Mouse (Mus musculus): Measurements from ENCODE around the gene Eva1c. TPM values are rescaled to one million over a fixed set of nuclear protein-coding genes. Genes with fewer than 3 reads are reported as not detected.

The Eva1c gene
- total RNA-seq, 2 experiments from 2014 or later = 1.5 to 2.4 TPM

DNA sequence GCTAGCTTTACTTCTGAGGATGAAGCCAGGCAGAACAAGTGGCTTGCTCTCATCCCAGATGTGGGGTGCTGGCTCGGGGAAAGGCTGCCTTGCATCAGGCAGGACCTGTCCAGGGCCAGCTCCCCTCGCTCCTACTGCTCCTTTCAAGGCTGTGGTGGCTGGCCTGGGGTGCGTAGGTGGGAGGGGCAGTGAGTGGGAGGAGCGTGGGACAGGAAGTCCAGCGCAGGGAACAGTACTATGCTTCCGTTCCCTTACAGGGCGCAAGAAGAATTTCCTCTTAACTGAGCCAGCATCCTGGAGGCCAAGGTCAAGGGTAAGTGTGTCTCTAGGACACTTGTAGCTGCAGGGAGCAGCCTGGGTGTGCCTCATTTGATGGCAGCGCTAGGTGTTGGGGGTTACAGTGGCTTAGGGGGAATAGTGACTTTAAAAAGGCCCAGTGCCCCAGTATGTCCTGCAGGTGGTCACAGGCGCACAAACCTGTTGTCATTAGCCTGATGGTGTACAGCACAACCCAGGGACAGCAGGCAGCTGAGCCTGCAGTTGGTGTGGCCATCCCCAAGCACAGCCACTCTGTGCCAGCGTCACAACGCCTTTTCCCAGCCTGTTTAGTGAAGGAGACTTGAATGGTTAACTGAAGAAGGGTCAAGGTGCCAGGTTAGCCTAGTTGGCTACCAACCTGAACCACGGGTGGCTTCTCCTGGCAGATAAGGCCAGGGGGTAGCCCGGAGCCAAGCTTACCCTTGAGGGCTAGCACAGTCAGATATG lies 98.3 kb downstream of the Eva1c start:
- DNase-seq = peak; percentile 53

DNA sequence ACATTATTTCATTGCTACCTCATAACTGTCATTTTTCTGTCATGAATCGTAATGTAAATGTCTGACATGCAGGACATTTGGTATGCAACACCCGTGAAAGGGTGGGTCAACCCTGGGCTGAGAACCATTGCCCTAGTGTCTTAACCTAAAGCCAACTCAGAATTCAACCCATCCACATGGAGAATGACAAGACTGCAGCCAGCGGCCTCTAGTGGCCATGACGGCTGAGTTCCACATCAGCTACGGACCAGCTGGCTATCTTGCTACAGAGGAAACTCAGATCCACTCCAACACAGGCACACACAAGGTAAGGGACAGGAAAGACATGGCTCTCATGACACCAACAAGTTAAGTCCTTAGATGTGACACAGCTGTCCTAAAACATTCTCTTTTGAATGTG lies 98.9 kb downstream of the Eva1c start:
- peak; percentile 87 for DNase-seq

DNA sequence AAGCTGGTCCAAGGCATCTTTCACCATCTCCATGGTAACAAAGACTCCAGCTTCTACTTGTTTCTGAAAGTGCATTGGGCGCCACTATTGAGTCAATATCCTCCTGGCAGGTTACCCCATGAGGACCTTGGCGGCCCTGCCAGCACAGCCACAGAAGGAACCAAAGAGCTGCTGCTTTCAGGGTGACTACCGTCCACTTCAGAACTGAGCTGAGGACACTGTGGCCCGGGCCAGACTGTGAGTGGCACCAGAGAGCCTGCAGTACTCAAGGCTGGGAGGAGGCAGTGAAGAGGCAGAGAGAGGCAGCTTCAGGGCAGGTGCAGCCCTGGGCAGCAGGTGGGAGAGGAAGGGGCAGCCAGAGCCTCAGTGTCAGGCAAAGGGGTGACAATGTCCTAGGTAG lies 100.9 kb downstream of the Eva1c start:
- DNase-seq = no peak

DNA sequence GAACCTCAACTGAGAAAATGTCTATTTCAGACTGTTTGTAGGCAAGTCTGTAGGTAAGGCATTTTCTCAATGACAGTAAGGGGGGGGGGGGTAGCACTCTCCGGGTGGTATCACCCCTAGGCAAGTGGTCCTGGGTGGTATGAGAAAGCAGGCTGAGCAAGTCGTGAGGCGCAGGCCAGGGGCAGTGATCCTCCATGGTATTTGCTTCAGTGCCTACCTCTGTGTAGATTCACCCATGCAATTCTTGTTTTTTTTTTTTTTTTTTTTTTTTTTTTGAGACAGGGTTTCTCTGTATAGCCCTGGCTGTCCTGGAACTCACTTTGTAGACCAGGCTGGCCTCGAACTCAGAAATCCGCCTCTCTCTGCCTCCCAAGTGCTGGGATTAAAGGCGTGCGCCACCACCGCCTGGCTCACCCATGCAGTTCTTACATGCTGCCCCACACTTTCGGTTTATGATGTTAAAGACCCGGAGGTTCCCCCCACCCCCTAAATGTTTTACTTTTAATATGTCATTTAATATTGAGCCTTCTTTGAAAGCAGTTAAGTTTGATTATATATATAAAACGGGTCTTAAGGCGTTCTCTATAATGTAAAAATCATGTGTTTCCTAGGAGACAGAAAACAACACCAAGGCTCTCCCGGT lies 107.1 kb downstream of the Eva1c start:
- no peak for DNase-seq

DNA sequence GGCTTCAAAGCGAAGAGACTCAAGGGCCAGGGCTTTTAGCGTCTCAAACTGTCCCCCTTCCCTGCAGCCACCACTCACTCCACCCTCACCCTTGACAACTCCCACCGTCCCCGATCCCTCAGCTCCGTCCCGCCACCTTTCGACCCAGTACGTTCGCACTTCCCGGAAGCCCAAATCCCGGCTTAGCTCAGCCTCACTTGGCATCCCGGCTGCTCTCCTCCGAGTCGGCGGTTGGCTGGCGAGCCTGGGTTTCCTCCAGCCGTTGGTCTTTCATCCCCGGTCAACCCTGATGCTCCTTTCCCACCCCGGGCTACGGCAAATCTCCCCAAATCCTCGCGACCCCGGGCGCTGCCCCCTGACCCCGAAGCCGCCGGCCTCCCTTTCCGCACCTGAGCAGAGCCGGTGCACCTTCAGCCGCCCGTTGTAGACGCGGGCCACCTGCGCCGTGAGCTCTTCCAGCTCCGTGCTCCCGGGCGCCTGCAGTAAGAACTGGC lies 107.7 kb downstream of the Eva1c start:
- peak; percentile 76 for DNase-seq

DNA sequence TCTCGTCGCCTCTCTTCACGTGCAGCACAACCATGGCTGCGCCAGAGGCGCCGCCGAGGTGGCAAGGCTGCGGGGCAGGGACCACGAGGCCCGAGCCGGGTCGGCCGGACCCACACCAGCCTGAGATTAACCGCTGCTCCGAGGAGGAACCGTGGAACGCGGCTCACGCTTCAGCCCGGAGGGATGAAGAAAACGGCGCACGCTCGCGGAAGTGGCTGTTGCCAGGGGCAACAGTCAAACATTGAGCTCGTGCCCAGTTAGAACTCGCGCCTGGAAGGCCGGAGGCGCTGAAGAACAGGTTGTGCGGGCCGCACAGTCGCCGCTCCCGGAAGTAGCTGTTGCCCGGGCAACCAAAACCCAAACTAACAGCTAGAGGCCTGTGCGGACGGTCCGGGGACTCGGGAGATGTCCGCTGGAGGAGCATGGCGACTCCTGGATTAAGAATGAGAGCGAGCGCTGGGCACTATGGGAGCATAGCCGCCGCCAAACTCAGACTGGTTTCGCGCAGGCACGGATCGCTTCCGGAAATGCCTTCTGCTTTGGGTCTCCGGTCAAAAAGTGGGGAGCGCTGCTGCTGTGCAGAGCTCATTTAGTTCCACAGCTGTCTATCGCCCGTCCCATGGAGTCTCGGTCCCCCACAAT lies 108.3 kb downstream of the Eva1c start, which contains the start of gene Cfap298:
TSS of gene Cfap298 (minus strand) at position 428 of the 642 bp plus-strand sequence.
- DNase-seq = peak; percentile 94

DNA sequence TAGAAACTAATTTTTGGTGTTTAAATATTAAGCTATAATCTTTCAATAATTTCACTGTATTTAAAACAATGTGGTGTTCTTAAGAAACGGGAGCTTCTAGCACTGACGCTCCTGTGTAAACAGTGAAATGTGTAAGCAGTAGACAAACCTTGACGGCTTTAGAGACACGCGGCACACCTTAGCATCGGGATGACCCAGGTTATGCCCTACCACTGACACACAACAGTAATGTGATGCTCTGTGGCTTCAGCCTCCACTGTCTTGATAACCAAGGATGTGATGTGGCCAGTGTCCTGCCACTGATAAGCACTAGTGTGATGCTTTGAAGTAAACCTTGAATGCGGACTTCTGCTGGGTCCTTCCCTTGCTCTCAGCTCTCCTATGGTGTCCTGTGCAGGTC lies 114.7 kb downstream of the Eva1c start:
- DNase-seq = no peak

DNA sequence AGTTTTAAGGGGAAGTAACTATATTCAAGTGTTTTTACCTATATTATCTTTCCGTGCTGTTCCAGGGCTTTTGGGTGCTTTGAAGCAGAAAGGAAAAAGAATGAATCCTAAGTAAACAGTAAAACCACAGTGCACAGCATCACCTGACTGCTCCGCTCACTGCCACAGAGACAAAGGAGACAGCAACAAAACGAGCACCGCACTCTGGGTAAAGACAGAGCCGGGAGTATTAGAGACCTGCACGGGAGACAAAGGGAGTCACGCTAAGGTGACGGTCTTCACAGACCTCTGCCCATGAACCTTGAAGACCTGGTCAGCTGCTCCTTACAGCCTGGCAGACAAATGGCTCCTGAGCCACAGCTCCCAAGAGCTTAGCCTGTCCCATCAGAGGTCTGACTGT lies 120.5 kb downstream of the Eva1c start:
- no peak for DNase-seq

DNA sequence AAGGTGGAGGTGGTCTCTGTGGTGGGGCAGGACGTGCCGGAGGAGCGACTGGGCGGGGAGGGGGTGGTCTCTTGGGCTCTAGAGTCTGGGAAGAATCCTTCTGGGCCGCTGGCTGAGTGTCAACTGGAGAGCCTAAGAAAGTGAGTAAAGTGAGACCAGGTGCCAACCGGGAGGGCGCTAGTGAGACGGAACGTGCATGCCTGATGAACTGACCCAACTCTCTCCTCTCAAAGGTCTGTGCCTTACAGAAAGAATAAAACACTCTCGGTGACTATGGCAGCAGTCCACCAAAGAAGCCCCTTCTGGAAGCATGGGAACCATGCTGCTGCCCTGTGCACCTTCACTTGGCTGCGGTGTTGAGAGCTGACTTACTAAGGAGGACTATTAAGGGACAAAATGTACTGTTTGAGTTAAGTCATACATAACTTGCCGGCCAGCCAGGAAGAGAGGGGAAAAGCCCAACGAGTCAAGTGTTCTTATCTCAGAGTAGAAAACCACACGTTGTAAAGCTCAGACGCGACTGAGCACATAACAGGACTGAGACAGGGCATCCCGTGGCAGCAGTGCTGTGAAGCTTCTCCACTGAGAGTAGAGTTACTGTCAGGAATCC lies 123.9 kb downstream of the Eva1c start:
- no peak for DNase-seq

DNA sequence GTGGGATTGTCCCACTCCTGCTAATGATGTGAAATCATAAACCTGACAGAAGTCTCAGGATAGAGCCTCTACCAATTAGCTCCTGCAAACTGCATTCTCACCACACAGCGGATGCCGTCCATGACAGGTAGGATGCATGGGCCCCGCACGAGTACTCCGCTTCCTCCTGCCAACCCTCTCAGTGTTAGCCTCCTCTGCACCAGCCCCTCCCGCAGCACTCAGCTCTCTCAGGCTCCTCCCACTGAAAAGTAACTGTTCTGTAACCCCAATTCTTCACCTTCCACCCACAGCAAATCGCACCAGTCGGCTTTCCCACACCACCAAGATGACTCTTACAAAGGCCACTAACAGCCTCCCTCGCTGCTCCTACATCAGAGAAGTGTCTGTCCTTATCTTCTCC lies 126.6 kb downstream of the Eva1c start:
- DNase-seq = no peak

DNA sequence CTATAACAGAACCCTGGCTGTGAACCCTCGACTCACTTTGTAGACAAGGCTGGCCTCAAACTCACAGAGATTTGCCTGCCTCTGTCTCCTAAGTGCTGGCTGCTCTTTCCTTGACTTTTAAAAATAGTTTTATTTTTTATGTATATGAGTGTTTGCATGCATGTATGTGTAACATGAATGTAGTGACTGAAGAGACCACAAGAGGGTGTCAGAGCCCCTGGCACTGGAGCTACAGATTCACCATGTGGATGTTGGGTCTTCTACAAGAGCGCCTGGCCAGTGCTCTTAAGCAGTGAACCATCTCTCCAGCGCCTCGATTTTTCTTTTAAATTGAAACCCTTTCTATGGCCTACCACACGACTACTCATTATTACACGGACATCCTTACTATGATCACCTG lies 127.3 kb downstream of the Eva1c start:
- no peak for DNase-seq

Small RNA genes within 50 kb of the gene (microRNA-seq; reads per million reads assigned to microRNA genes)
- gene Gm22933 = 0 reads per million in 2 experiments

Other genes with a start within 250 kb of the Eva1c start
- 10 to 100 TPM in 1 of 2 experiments, 1 to 10 TPM in 1; 9.5 to 11.6 TPM for gene Mis18a, start 99.3 kb upstream of the Eva1c start, total RNA-seq (2021)
- 10 to 100 TPM; 24.0 to 25.1 TPM for gene Mrap, start 88.5 kb upstream of the Eva1c start, total RNA-seq (2021)
- 10 to 100 TPM; 13.3 to 14.5 TPM for gene Urb1, start 16.3 kb upstream of the Eva1c start, total RNA-seq (2021)
- 10 to 100 TPM; 26.2 to 32.8 TPM for gene Cfap298, start 108.4 kb downstream of the Eva1c start, total RNA-seq (2021)
- 10 to 100 TPM; 29.2 to 32.6 TPM for gene Synj1, start 184.6 kb downstream of the Eva1c start, total RNA-seq (2021)
- gene Paxbp1, start 217.8 kb downstream of the Eva1c start, total RNA-seq (2021) = 10 to 100 TPM; 31.9 to 36.7 TPM